Mouse (Mus musculus): ENCODE measurements around the gene Hap1. TPM values are rescaled to one million over a fixed set of nuclear protein-coding genes. Genes with fewer than 3 reads are reported as not detected.
"Not testable (repeated sequence)": the region's sequence is repeated elsewhere in the genome, so short reads cannot be mapped to it uniquely, and the experiment has no call there.

Gene Hap1
- polyA plus RNA-seq, 1 experiment: 35.2 TPM

DNA sequence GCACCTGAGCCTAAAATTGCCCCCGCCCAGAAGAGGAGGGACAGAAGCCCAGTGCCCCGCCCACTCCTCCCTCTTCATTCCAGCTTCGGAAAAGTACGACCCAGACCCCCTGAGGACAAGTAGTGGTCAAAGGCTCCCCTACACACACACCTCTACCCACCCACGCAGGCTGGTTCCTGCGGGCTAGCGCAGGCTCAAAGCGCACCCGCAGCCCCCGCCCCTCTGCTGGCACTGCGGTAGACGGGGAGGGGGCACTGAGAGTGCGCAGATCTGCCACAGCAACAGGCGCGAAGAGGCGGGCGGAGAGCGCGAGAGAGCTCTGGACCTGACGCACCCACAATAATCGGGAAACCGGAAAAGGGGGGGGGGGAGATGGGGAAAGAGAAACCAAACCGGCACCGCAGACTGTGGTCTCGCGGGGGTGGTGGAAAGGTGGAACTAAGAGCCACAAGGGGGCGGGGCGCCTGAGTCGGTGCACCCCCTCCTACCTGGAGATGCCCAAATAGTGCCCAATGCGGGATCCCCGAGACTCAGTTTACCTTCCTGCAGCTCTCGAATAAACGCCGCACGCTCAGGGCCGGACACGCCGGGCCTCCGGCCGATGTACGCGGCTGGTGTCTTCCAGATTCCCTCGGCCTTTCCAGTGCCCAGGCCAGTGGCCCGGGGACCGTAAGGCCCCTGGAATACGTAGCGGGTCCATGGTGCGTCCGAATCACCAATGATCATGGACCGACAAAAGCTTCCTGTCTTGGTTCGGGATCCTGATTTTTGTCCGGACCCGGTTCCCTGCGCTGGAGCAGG lies 577 bp downstream of the Hap1 start:
- H3K36me3 ChIP-seq (ENCODE audit: control insufficient read depth, insufficient read depth, low read length): no peaks in the 10 kb centered on the region
- TF ChIP-seq POLR2A (IDR thresholded peaks at IDR 0.05; ENCODE audit: control insufficient read depth, low read depth, low read length) (no peak), CTCF (IDR thresholded peaks at IDR 0.05; ENCODE audit: control insufficient read depth, insufficient read depth, insufficient replicate concordance, low read depth, low read length) (no peak)
- H3K27me3 ChIP-seq (ENCODE audit: control insufficient read depth, insufficient read depth, low read length): no peaks in the 10 kb centered on the region
- H3K27ac ChIP-seq (ENCODE audit: control insufficient read depth, insufficient read depth, low read depth, low read length): peak overlapping the region; percentile 70; the same call in 1 of the 2 replicates
- H3K4me1 ChIP-seq (ENCODE audit: control insufficient read depth, insufficient read depth, low read length): peaks cover 22% of the 10 kb centered on the region
- H3K4me3 ChIP-seq (ENCODE audit: control insufficient read depth, low read depth, low read length): peak overlapping the region; percentile 91

DNA sequence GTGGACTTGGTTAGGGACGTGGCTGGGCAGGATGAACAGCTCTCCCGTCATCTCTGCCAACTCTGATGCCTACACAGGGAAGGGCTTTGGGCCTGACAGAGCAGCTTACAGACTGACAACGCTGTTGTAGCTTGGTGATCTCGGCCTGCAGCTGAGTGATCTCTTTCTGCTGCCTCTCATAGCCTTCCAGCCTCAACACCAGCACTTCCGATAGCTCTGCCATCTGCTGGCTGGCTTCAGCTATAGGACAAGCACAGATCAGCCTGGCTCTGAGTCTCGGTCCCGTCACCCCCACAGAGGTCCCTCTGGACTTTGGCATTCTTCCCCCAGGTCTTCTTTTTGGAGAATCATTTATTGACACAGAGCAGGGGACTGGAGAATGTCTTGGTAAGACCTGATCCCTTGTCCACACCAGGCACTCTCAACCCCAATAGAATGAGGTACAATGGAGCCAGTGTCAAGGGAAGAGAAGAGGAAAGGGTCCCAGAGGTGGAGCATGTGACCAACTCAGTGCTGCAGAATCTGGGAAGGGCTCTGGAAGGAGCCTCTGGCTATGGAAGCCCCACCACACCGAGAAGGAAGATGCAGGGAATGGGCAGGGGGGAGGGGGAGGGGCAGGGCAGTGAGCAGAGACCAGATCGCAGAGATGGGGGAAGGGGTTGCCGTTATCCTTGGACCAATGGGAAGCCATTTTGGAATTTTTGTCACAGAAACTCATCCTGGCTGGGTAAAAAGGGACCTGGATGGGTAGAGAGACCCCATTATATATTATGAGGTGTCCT lies 3.7 kb downstream of the Hap1 start:
- peaks cover 22% of the 10 kb centered on the region for H3K4me1 ChIP-seq (ENCODE audit: control insufficient read depth, insufficient read depth, low read length)
- no peaks in the 10 kb centered on the region for H3K36me3 ChIP-seq (ENCODE audit: control insufficient read depth, insufficient read depth, low read length)
- no peak overlapping the region for H3K27ac ChIP-seq (ENCODE audit: control insufficient read depth, insufficient read depth, low read depth, low read length)
- no peaks in the 10 kb centered on the region for H3K27me3 ChIP-seq (ENCODE audit: control insufficient read depth, insufficient read depth, low read length)
- H3K4me3 ChIP-seq (ENCODE audit: control insufficient read depth, low read depth, low read length): no peak overlapping the region
- no peak for TF ChIP-seq POLR2A (IDR thresholded peaks at IDR 0.05; ENCODE audit: control insufficient read depth, low read depth, low read length)
- peak; percentile 22; the same call in 1 of the 2 replicates for TF ChIP-seq CTCF (IDR thresholded peaks at IDR 0.05; ENCODE audit: control insufficient read depth, insufficient read depth, insufficient replicate concordance, low read depth, low read length)

DNA sequence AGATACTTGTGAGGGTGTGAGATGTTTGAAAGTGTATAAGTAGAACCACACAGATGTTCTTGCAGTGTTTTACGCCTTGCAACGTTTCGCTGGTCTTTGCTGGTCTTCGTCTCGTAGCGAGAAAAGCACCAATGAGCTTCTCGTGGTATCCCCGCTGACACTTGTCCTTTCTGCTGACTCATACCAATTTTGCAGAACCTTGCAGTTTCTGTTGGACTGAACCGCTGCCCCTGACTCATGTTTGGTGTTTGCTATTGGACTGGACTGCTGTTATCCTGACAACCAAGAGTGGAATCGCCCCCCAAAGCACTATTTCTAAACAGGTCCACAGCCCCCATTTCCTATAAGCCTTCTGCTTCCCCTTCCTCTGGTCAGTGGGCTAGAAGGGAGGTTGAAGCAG lies 11.7 kb downstream of the Hap1 start:
- Histone ChIP-seq H3K27ac (ENCODE audit: control insufficient read depth, insufficient read depth, low read depth, low read length) (no peak overlapping the region), H3K4me1 (ENCODE audit: control insufficient read depth, insufficient read depth, low read length) (no peaks in the 10 kb centered on the region)

DNA sequence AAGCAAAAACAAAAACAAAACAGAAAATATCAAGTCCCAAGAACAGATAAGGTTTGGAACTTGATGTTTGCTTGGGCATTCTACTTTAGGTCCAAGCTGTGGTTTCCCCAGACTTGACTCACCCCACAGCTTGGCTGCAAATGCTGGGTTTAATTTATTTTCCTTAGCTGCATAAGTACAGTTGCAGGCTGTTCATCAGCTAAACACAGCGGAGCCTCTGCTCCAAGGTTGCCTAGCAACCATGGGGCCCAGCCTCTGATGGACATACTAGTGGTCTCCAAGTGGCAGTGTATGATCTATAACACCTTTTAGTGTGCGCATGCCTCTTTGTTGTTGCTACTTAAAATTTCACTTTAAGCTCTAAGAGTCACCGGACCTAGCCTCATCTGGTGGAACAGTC lies 20.2 kb downstream of the Hap1 start:
- no peak overlapping the region for H3K27ac ChIP-seq (ENCODE audit: control insufficient read depth, insufficient read depth, low read depth, low read length)
- no peaks in the 10 kb centered on the region; the same call in 1 of the 2 replicates for H3K4me1 ChIP-seq (ENCODE audit: control insufficient read depth, insufficient read depth, low read length)
- no peaks in the 10 kb centered on the region for H3K36me3 ChIP-seq (ENCODE audit: control insufficient read depth, insufficient read depth, low read length)
- TF ChIP-seq POLR2A (IDR thresholded peaks at IDR 0.05; ENCODE audit: control insufficient read depth, low read depth, low read length) (no peak), CTCF (IDR thresholded peaks at IDR 0.05; ENCODE audit: control insufficient read depth, insufficient read depth, insufficient replicate concordance, low read depth, low read length) (no peak)
- no peak overlapping the region for H3K4me3 ChIP-seq (ENCODE audit: control insufficient read depth, low read depth, low read length)
- no peaks in the 10 kb centered on the region for H3K27me3 ChIP-seq (ENCODE audit: control insufficient read depth, insufficient read depth, low read length)

More for the DNA sequence above, 11.7 kb downstream of the Hap1 start:
- Histone ChIP-seq H3K36me3 (ENCODE audit: control insufficient read depth, insufficient read depth, low read length) (no peaks in the 10 kb centered on the region), H3K27me3 (ENCODE audit: control insufficient read depth, insufficient read depth, low read length) (no peaks in the 10 kb centered on the region), H3K4me3 (ENCODE audit: control insufficient read depth, low read depth, low read length) (no peak overlapping the region)
- TF ChIP-seq POLR2A (IDR thresholded peaks at IDR 0.05; ENCODE audit: control insufficient read depth, low read depth, low read length) (no peak), CTCF (IDR thresholded peaks at IDR 0.05; ENCODE audit: control insufficient read depth, insufficient read depth, insufficient replicate concordance, low read depth, low read length) (no peak)

DNA sequence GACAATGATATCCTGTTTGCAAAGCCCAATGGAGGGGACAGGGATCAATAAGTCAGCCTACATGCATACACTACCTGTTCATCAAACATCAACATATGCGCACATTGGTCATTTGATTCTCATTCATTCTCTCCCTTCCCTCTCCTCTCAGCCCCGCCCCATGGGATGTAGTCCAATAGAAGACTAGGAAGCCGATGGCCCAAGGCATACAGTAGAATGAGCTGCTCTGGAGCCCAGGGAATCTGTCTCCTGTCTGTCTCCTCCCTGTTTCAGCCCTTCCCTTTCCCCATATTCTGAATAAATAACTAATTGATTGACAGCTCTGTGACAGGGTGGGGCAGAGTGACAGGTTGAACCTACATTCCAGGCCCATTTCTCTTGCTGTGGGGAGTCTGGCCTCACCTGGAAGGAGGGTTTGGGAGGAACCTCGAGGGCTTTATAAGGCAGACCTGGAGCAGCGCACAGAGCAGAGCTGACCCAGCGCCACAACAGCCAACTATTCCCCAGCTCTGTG lies 21.9 kb downstream of the Hap1 start, which contains the start of gene Gast:
Gene Gast (plus strand): TSS at position 464 of the 514 bp plus-strand sequence.
- no peak within 1 kb of the TSS for H3K4me3 ChIP-seq (ENCODE audit: control insufficient read depth, low read depth, low read length)
- no peak within 1 kb of the TSS for H3K27ac ChIP-seq (ENCODE audit: control insufficient read depth, insufficient read depth, low read depth, low read length)
- no peaks in the 10 kb centered on the region for H3K27me3 ChIP-seq (ENCODE audit: control insufficient read depth, insufficient read depth, low read length)
- H3K4me1 ChIP-seq (ENCODE audit: control insufficient read depth, insufficient read depth, low read length): peaks cover 3% of the 10 kb centered on the region
- H3K36me3 ChIP-seq (ENCODE audit: control insufficient read depth, insufficient read depth, low read length): no peaks in the 10 kb centered on the region
- no peak for TF ChIP-seq POLR2A (IDR thresholded peaks at IDR 0.05; ENCODE audit: control insufficient read depth, low read depth, low read length)
- no peak for TF ChIP-seq CTCF (IDR thresholded peaks at IDR 0.05; ENCODE audit: control insufficient read depth, insufficient read depth, insufficient replicate concordance, low read depth, low read length)

DNA sequence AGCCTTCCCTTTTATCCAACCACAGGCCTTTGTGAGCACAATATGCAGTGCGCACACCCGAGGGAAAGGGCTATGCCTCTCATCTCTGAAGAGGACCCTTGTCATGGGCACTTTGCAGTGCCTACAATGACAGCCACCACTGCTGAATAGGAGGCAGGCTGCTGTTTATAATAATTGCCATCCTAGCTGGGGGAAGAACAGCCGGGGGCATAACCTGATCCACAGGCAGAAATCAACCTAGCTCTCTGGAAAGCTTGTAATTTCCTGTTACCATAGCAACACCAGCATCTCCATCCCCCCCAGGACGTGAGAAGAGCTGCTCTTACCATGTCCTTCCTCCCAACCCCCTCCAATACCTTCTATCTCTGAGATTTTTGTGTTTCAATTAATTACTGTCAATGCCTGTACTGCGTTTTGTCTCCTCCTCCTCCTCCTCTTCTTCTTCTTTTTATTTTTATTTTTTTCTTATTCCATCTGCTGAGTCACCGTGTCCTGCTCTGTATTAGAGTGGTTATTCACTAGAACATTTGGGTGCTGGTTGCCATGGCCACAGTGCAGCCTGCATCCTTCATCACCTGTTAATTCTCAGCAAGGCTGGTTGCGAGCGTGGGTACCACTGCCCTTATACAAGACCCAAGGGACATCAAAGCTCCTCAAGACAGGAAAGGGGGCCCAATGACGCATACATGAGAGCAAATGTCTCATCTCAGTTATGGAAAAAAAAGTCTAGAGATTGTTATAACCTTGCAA lies 23.0 kb downstream of the Hap1 start:
- Histone ChIP-seq H3K27me3 (ENCODE audit: control insufficient read depth, insufficient read depth, low read length) (no peaks in the 10 kb centered on the region), H3K4me3 (ENCODE audit: control insufficient read depth, low read depth, low read length) (no peak overlapping the region), H3K36me3 (ENCODE audit: control insufficient read depth, insufficient read depth, low read length) (no peaks in the 10 kb centered on the region), H3K4me1 (ENCODE audit: control insufficient read depth, insufficient read depth, low read length) (peaks cover 3% of the 10 kb centered on the region), H3K27ac (ENCODE audit: control insufficient read depth, insufficient read depth, low read depth, low read length) (no peak overlapping the region)
- TF ChIP-seq POLR2A (IDR thresholded peaks at IDR 0.05; ENCODE audit: control insufficient read depth, low read depth, low read length) (no peak), CTCF (IDR thresholded peaks at IDR 0.05; ENCODE audit: control insufficient read depth, insufficient read depth, insufficient replicate concordance, low read depth, low read length) (no peak)

DNA sequence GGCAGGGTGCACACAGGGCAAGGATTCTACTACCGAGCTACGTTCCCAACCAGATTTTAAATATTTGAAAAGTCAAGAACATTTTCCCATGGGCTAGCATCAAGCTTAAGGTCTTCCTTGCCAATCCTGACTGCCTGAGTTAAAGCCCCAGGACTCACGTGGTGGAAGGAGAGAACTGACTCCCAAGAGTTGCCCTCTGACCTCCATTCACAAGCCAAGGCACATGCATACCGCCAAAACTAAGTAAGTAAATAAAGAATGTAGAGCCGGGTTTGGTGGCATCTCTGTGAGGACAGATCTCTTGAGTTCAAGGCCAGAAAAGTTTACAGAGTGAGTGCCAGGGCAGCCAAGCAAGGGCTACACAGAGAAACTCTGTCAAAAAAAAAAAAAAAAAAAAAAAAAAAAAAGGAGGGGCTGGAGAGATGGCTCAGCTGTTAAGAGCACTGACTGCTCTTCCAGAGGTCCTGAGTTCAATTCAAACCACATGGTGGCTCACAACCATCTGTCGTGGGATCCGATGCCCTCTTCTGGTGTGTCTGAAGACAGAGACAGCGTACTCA lies 25.0 kb downstream of the Hap1 start:
- H3K27me3 ChIP-seq (ENCODE audit: control insufficient read depth, insufficient read depth, low read length); H3K4me1 ChIP-seq (ENCODE audit: control insufficient read depth, insufficient read depth, low read length); H3K36me3 ChIP-seq (ENCODE audit: control insufficient read depth, insufficient read depth, low read length); H3K27ac ChIP-seq (ENCODE audit: control insufficient read depth, insufficient read depth, low read depth, low read length); H3K4me3 ChIP-seq (ENCODE audit: control insufficient read depth, low read depth, low read length): not testable (repeated sequence)

Measured in testis, adult 2 months (tissue).